Comparison of ENCODE assay signal across 8 mouse cellular contexts in genomic region chr11:94881982-94882686, GRCm38 (mm10). TPM values are rescaled to one million over a fixed set of nuclear protein-coding genes. Genes with fewer than 3 reads are reported as not detected.
DNase-seq lines count a peak whose midpoint lies in the region; ATAC-seq and TF ChIP-seq lines count a peak whose summit lies in the region.

No protein-coding gene starts in this region.

- no peak for TF ChIP-seq CTCF in lung, embryonic 14.5 days (IDR thresholded peaks at IDR 0.05; ENCODE audit: low read depth)
- TF ChIP-seq CTCF in embryonic fibroblast, embryonic 13.5 days (IDR thresholded peaks at IDR 0.05; ENCODE audit: borderline replicate concordance, insufficient read depth, low read length) = no peak
- no peak for TF ChIP-seq CTCF in layer of hippocampus, adult 2 months (conservative IDR thresholded peaks at IDR 0.05)

- WGBS in lung, embryonic 14.5 days = 17% methylated on average over 8 of the region's 9 CpGs
- WGBS in limb, embryonic 10.5 days = 2% methylated on average over 9 of the region's 9 CpGs
- 13% methylated on average over 8 of the region's 9 CpGs for WGBS in stomach, embryonic 15.5 days

- TF ChIP-seq POLR2A in embryonic fibroblast, embryonic 13.5 days (IDR thresholded peaks at IDR 0.05; ENCODE audit: low read depth, low read length) = no peak; the same call in 1 of the 2 replicates

- H3K4me1 ChIP-seq in lung, embryonic 14.5 days (ENCODE audit: insufficient read depth) = peaks cover 18% of the 10 kb centered on the region
- peaks cover 10% of the 10 kb centered on the region for H3K4me1 ChIP-seq in embryonic fibroblast, embryonic 13.5 days (ENCODE audit: control insufficient read depth, insufficient read depth, low read length)
- H3K4me1 ChIP-seq in limb, embryonic 10.5 days = peaks cover 65% of the 10 kb centered on the region
- peaks cover 30% of the 10 kb centered on the region for H3K4me1 ChIP-seq in stomach, embryonic 15.5 days

- no peaks in the 10 kb centered on the region for H3K36me3 ChIP-seq in lung, embryonic 14.5 days (ENCODE audit: insufficient read depth)
- no peaks in the 10 kb centered on the region for H3K36me3 ChIP-seq in limb, embryonic 10.5 days
- no peaks in the 10 kb centered on the region for H3K36me3 ChIP-seq in stomach, embryonic 15.5 days

- peak overlapping the region; percentile 58 for H3K4me2 ChIP-seq in lung, embryonic 14.5 days
- peak overlapping the region; percentile 47 for H3K4me2 ChIP-seq in stomach, embryonic 15.5 days

- H3K27me3 ChIP-seq in lung, embryonic 14.5 days (ENCODE audit: insufficient read depth, low read length) = peaks cover 23% of the 10 kb centered on the region
- H3K27me3 ChIP-seq in limb, embryonic 10.5 days (ENCODE audit: low read depth, poor library complexity, severe bottlenecking) = 0 out of 2 replicates have a peak, but pooled peaks cover 7% of the 10 kb centered on the region
- 0 out of 2 replicates have a peak, but pooled peaks cover 4% of the 10 kb centered on the region for H3K27me3 ChIP-seq in stomach, embryonic 15.5 days (replicated peaks)

- no peaks in the 10 kb centered on the region for H3K9me3 ChIP-seq in lung, embryonic 14.5 days (ENCODE audit: low read depth, low read length)
- no peaks in the 10 kb centered on the region for H3K9me3 ChIP-seq in limb, embryonic 10.5 days (replicated peaks)
- H3K9me3 ChIP-seq in stomach, embryonic 15.5 days = no peaks in the 10 kb centered on the region

- peak overlapping the region; percentile 48 for H3K9ac ChIP-seq in lung, embryonic 14.5 days
- H3K9ac ChIP-seq in stomach, embryonic 15.5 days = 0 out of 2 replicates have a peak overlapping the region, but pooled peaks have one; percentile 35

- ATAC-seq in lung, embryonic 14.5 days (ENCODE audit: insufficient read depth) = peak; percentile 90
- peak; percentile 85 for ATAC-seq in stomach, embryonic 15.5 days (ENCODE audit: insufficient read depth, low FRiP score, low read depth)
- ATAC-seq in inflammation-experienced regulatory T-cells, adult 6 months = no peak

- peak overlapping the region; percentile 98 for H3K27ac ChIP-seq in lung, embryonic 14.5 days (ENCODE audit: low read depth)
- peak overlapping the region; percentile 100 for H3K27ac ChIP-seq in embryonic fibroblast, embryonic 13.5 days (ENCODE audit: insufficient read depth, low read length)
- H3K27ac ChIP-seq in limb, embryonic 10.5 days = peak overlapping the region; percentile 95
- peak overlapping the region; percentile 96 for H3K27ac ChIP-seq in stomach, embryonic 15.5 days
- H3K27ac ChIP-seq in layer of hippocampus, adult 2 months = no peak overlapping the region

- peak; percentile 82 for DNase-seq in lung, embryonic 14.5 days
- DNase-seq in lung, postnatal 25 days (ENCODE audit: low spot score) = no peak
- DNase-seq in limb, embryonic 10.5 days (ENCODE audit: low spot score) = peak; percentile 89
- DNase-seq in layer of hippocampus, adult 2 months (ENCODE audit: low spot score in 2 of 2) = no peak
- DNase-seq in layer of hippocampus, adult 9-10 months (ENCODE audit: low spot score) = no peak

- H3K4me3 ChIP-seq in lung, embryonic 14.5 days (ENCODE audit: low read depth, low read length) = peak overlapping the region; percentile 24; the same call in 1 of the 2 replicates
- H3K4me3 ChIP-seq in embryonic fibroblast, embryonic 13.5 days (ENCODE audit: insufficient read depth, low read length) = no peak overlapping the region
- H3K4me3 ChIP-seq in limb, embryonic 10.5 days = peak overlapping the region; percentile 40
- peak overlapping the region; percentile 23 for H3K4me3 ChIP-seq in stomach, embryonic 15.5 days (replicated peaks)
- no peak overlapping the region for H3K4me3 ChIP-seq in layer of hippocampus, adult 2 months

RNA-seq across cellular contexts. Expression of gene Col1a1, which starts 53.9 kb away (rescaled TPM):
- 1,035 and 1,062 TPM in 2 replicates for polyA plus RNA-seq in lung, embryonic 14.5 days (2014; fragmentation: Nextera tagmentation; extraction: Ambion mirVana)
- polyA plus RNA-seq in embryonic fibroblast, embryonic 13.5 days (2011; ENCODE audit: insufficient read length, low read depth, missing spikeins) = 6,098 and 7,850 TPM in 2 replicates
- 81.4 and 104 TPM in 2 replicates for polyA plus RNA-seq in limb, embryonic 10.5 days (2016; fragmentation: Nextera tagmentation; extraction: Ambion mirVana)
- 1,375 and 1,459 TPM in 2 replicates for polyA plus RNA-seq in stomach, embryonic 15.5 days (2015; fragmentation: Nextera tagmentation; extraction: Ambion mirVana)
- 10 to 100 TPM in 1 of 2 experiments, 1 to 10 TPM in 1; 9.6 to 14.0 TPM for total RNA-seq in layer of hippocampus, adult 2 months (2021)
- under 1 TPM; 0.13 to 0.62 (median 0.15) TPM for polyA plus RNA-seq in inflammation-experienced regulatory T-cells, adult 6 months (2017; shearing (Covaris generic))

Comparison
In these comparisons a context has a peak if more than half of its experiments do, and no peak if none do; other contexts are left out.
1. DNase-seq: peak in lung, embryonic 14.5 days (single experiment) and limb, embryonic 10.5 days (single experiment); none in lung, postnatal 25 days (single experiment), layer of hippocampus, adult 2 months (0 of 2) and layer of hippocampus, adult 9-10 months (single experiment).
2. H3K4me3 ChIP-seq: peak in lung, embryonic 14.5 days (single experiment), limb, embryonic 10.5 days (single experiment) and stomach, embryonic 15.5 days (single experiment); none in embryonic fibroblast, embryonic 13.5 days (single experiment) and layer of hippocampus, adult 2 months (single experiment).
3. RNA of gene Col1a1, which starts 53.9 kb away (polyA plus RNA-seq): 6,098 to 7,850 TPM in embryonic fibroblast, embryonic 13.5 days, 1,375 to 1,459 TPM in stomach, embryonic 15.5 days, 1,035 to 1,062 TPM in lung, embryonic 14.5 days and 81.4 to 104 TPM in limb, embryonic 10.5 days; 0.13 to 0.62 TPM in inflammation-experienced regulatory T-cells, adult 6 months; every median in the first group is over 10 times any median in the second.